Mouse (Mus musculus): Measurements from ENCODE around the gene Prr5l. TPM values are rescaled to one million over a fixed set of nuclear protein-coding genes. Genes with fewer than 3 reads are reported as not detected.
"Not testable (repeated sequence)": the region's sequence is repeated elsewhere in the genome, so short reads cannot be mapped to it uniquely, and the experiment has no call there.

Prr5l gene
- polyA plus RNA-seq, 1 experiment from 2014 or later = 14.2 TPM

DNA sequence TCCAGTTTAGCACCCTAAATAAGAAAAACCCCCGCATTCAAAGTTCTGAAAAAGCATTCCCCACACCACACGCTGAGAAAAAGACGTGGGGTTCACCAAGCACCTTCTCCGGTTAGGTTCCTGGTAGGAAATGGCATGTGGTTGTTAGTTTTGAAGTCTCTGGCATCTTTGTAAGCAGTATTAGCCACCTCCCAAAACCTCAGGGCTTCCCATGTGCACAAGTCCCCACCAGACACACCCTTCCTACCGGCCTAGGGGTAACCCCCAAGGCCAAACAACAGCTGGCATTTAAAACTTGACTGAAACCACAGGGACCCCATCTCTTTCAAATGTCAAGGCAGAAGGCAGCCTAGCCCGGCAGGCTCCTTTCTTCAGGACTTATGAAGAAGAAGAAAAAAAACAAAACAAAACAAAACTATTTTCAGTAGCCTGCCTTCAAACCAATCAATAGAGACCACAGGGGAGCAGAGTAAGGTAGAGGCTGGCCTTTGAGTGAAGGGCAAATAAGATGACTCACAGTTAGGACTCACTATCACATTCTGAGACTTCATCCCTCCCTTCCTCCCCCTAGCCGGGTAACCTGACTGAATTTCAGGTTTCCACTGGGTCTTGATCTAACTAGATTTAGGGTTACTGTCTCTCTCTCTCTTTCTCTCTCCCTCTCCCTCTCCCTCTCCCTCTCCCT, 126.6 kb downstream of the Prr5l start:
- no peaks in the 10 kb centered on the region for H3K36me3 ChIP-seq (ENCODE audit: control insufficient read depth, insufficient read depth, low read length)
- H3K9me3 ChIP-seq (ENCODE audit: control insufficient read depth, low read length) = no peaks in the 10 kb centered on the region
- WGBS = 29% methylated on average over 7 of the region's 7 CpGs
- H3K4me1 ChIP-seq (ENCODE audit: control insufficient read depth, insufficient read depth, low read length) = peaks cover 34% of the 10 kb centered on the region
- no peak overlapping the region for H3K27ac ChIP-seq (replicated peaks; ENCODE audit: low read depth, low read length)
- H3K4me3 ChIP-seq (ENCODE audit: low read depth, low read length) = no peak overlapping the region
- ATAC-seq (ENCODE audit: low read depth) = no peak
- DNase-seq (ENCODE audit: low spot score) = no peak
- no peaks in the 10 kb centered on the region for H3K27me3 ChIP-seq (replicated peaks; ENCODE audit: control insufficient read depth, insufficient read depth, low read length)
- no peak overlapping the region for H3K9ac ChIP-seq (ENCODE audit: low read depth, low read length)
- no peak overlapping the region for H3K4me2 ChIP-seq (ENCODE audit: low read depth, low read length)

DNA sequence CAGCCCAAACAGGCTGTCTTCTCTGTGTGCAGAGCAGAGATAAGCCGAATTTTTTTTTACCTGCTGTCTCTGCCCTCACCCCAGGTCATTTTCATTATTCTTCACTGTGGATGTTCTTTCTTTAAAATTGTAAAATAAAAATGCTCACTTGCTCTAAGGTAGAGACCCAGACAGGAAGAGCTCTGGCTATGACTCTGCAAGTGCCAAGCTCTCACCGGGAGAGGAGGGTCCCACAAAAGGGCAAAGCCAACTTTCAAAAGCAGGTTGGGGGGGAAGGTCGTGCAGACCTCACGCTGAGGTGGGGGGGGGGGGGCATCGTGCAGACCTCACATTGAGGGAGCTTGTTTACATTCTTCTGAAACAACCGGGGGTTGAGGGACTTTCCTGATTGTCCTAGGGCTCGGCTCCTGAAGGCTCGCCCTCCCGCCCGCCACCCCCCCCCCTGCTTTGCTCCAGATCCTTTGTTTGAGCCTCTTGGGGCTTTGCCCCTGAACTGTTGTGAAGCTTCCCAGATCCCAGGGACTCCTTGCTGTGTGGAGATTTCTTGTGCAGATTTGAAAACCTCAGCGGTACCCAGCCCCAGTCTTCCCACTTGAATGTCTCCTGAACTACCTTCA, 127.8 kb downstream of the Prr5l start:
- Histone ChIP-seq H3K4me2 (ENCODE audit: low read depth, low read length) (peak overlapping the region; percentile 49), H3K27me3 (replicated peaks; ENCODE audit: control insufficient read depth, insufficient read depth, low read length) (no peaks in the 10 kb centered on the region), H3K9ac (ENCODE audit: low read depth, low read length) (peak overlapping the region; percentile 48; the same call in 1 of the 2 replicates), H3K9me3 (ENCODE audit: control insufficient read depth, low read length) (no peaks in the 10 kb centered on the region), H3K4me1 (ENCODE audit: control insufficient read depth, insufficient read depth, low read length) (peaks cover 44% of the 10 kb centered on the region), H3K4me3 (ENCODE audit: low read depth, low read length) (peak overlapping the region; percentile 13; the same call in 1 of the 2 replicates), H3K36me3 (ENCODE audit: control insufficient read depth, insufficient read depth, low read length) (no peaks in the 10 kb centered on the region), H3K27ac (replicated peaks; ENCODE audit: low read depth, low read length) (peak overlapping the region; percentile 61)
- 5% methylated on average over 8 of the region's 11 CpGs for WGBS
- no peak; the same call in 1 of the 2 replicates for ATAC-seq (ENCODE audit: low read depth)
- DNase-seq (ENCODE audit: low spot score) = peak; percentile 36

DNA sequence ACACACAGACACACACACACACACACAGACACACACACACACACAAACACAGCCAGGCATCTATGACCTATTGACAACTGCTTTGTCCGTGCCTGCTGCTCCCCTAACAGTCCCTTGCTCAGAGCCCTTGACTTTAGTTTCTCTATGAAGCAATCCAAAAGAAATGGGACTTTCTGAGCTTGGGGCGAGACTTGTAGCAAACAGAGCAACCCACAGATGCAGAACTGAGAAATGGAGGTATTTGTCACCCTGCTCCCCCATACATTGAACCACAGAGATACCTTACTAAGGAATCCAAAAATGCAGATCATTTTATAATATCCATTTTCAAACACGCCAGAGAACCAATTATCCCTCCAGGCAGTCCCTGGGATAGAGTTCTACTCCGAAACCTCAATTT, 128.4 kb downstream of the Prr5l start:
- H3K36me3 ChIP-seq (ENCODE audit: control insufficient read depth, insufficient read depth, low read length) = no peaks in the 10 kb centered on the region
- DNase-seq (ENCODE audit: low spot score) = no peak
- peaks cover 44% of the 10 kb centered on the region for H3K4me1 ChIP-seq (ENCODE audit: control insufficient read depth, insufficient read depth, low read length)
- 25% methylated on average over 4 of the region's 4 CpGs for WGBS
- H3K4me3 ChIP-seq (ENCODE audit: low read depth, low read length) = no peak overlapping the region
- H3K9me3 ChIP-seq (ENCODE audit: control insufficient read depth, low read length) = no peaks in the 10 kb centered on the region
- no peak for ATAC-seq (ENCODE audit: low read depth)
- no peaks in the 10 kb centered on the region for H3K27me3 ChIP-seq (replicated peaks; ENCODE audit: control insufficient read depth, insufficient read depth, low read length)
- H3K9ac ChIP-seq (ENCODE audit: low read depth, low read length) = no peak overlapping the region
- H3K27ac ChIP-seq (replicated peaks; ENCODE audit: low read depth, low read length) = peak overlapping the region; percentile 1; the same call in 1 of the 2 replicates
- H3K4me2 ChIP-seq (ENCODE audit: low read depth, low read length) = peak overlapping the region; percentile 49; the same call in 1 of the 2 replicates

GRCm38 (mm10) chr2:101752979-101753378, 129.8 kb downstream of the Prr5l start:
- no peak for DNase-seq (ENCODE audit: low spot score)
- WGBS = 90% methylated on average over 6 of the region's 6 CpGs
- H3K27me3 ChIP-seq (replicated peaks; ENCODE audit: control insufficient read depth, insufficient read depth, low read length) = no peaks in the 10 kb centered on the region
- H3K4me2 ChIP-seq (ENCODE audit: low read depth, low read length) = no peak overlapping the region
- no peaks in the 10 kb centered on the region for H3K9me3 ChIP-seq (ENCODE audit: control insufficient read depth, low read length)
- no peak overlapping the region for H3K9ac ChIP-seq (ENCODE audit: low read depth, low read length)
- no peaks in the 10 kb centered on the region for H3K36me3 ChIP-seq (ENCODE audit: control insufficient read depth, insufficient read depth, low read length)
- H3K4me3 ChIP-seq (ENCODE audit: low read depth, low read length) = no peak overlapping the region
- no peak for ATAC-seq (ENCODE audit: low read depth)
- H3K4me1 ChIP-seq (ENCODE audit: control insufficient read depth, insufficient read depth, low read length) = peaks cover 44% of the 10 kb centered on the region
- no peak overlapping the region for H3K27ac ChIP-seq (replicated peaks; ENCODE audit: low read depth, low read length)

DNA sequence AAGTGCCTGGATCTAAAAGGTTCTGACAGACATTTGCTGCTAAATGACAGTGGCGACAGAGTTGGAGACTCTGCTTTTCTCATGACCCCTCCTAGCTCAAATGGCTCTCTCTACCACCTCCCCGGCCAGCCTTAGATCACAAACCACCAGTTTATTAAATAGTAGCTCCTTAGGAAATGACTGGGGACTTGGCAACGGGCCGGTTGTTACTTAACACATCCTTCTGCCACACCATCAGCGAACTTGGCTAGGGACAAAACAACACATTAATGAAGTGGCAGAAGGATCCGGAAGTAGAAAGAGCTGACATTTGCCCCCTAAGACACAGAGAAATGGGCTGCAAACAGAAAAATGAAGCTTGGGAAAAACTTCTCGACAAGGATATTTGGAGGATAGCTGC, 130.4 kb downstream of the Prr5l start:
- Histone ChIP-seq H3K36me3 (ENCODE audit: control insufficient read depth, insufficient read depth, low read length) (no peaks in the 10 kb centered on the region), H3K27ac (replicated peaks; ENCODE audit: low read depth, low read length) (no peak overlapping the region), H3K4me3 (ENCODE audit: low read depth, low read length) (no peak overlapping the region), H3K27me3 (replicated peaks; ENCODE audit: control insufficient read depth, insufficient read depth, low read length) (no peaks in the 10 kb centered on the region), H3K9ac (ENCODE audit: low read depth, low read length) (no peak overlapping the region), H3K9me3 (ENCODE audit: control insufficient read depth, low read length) (no peaks in the 10 kb centered on the region), H3K4me1 (ENCODE audit: control insufficient read depth, insufficient read depth, low read length) (peaks cover 44% of the 10 kb centered on the region), H3K4me2 (ENCODE audit: low read depth, low read length) (no peak overlapping the region)
- WGBS = 66% methylated on average over 7 of the region's 7 CpGs
- ATAC-seq (ENCODE audit: low read depth) (no peak), DNase-seq (ENCODE audit: low spot score) (no peak)

- H3K4me1 ChIP-seq (ENCODE audit: control insufficient read depth, insufficient read depth, low read length) = peaks cover 43% of the 10 kb centered on the region
- peak; percentile 84 for DNase-seq (ENCODE audit: low spot score)
- peak; percentile 91 for ATAC-seq (ENCODE audit: low read depth)
Observed at GRCm38 (mm10) chr2:101751236-101751922, 131.4 kb downstream of the Prr5l start.

DNA sequence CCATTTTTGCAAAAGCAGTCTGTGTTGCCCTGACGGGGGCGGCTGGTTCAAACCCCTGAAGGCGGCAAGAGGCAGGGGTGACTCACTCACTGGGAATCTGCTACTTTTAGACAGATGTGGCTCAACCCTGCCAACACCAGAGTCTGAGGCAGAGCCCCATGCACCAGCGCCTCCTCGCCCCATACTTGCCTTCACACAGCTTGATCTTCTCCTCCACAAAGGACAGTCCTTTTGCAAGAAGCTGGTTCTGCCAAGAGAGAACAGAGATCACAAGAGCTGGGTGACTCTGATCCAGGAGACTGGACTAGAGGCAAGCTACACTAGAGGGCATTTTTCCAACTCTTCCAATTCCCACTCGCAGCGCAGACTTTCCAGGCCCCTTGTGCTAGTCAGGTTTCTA, 136.3 kb downstream of the Prr5l start:
- peaks cover 13% of the 10 kb centered on the region for H3K4me1 ChIP-seq (ENCODE audit: control insufficient read depth, insufficient read depth, low read length)
- no peak overlapping the region for H3K4me3 ChIP-seq (ENCODE audit: low read depth, low read length)
- no peaks in the 10 kb centered on the region for H3K36me3 ChIP-seq (ENCODE audit: control insufficient read depth, insufficient read depth, low read length)
- H3K27me3 ChIP-seq (replicated peaks; ENCODE audit: control insufficient read depth, insufficient read depth, low read length) = no peaks in the 10 kb centered on the region
- H3K9ac ChIP-seq (ENCODE audit: low read depth, low read length) = no peak overlapping the region
- H3K27ac ChIP-seq (replicated peaks; ENCODE audit: low read depth, low read length) = no peak overlapping the region
- WGBS = 86% methylated on average over 7 of the region's 7 CpGs
- H3K4me2 ChIP-seq (ENCODE audit: low read depth, low read length) = no peak overlapping the region
- ATAC-seq (ENCODE audit: low read depth) (no peak), DNase-seq (ENCODE audit: low spot score) (no peak)
- H3K9me3 ChIP-seq (ENCODE audit: control insufficient read depth, low read length) = no peaks in the 10 kb centered on the region

More at GRCm38 (mm10) chr2:101751236-101751922, 131.4 kb downstream of the Prr5l start:
- H3K4me2 ChIP-seq (ENCODE audit: low read depth, low read length) = peak overlapping the region; percentile 6
- no peak overlapping the region for H3K9ac ChIP-seq (ENCODE audit: low read depth, low read length)
- H3K27me3 ChIP-seq (replicated peaks; ENCODE audit: control insufficient read depth, insufficient read depth, low read length) = no peaks in the 10 kb centered on the region
- 23% methylated on average over 4 of the region's 4 CpGs for WGBS
- H3K9me3 ChIP-seq (ENCODE audit: control insufficient read depth, low read length) = no peaks in the 10 kb centered on the region
- H3K27ac ChIP-seq (replicated peaks; ENCODE audit: low read depth, low read length) = peak overlapping the region; percentile 55
- H3K36me3 ChIP-seq (ENCODE audit: control insufficient read depth, insufficient read depth, low read length) = no peaks in the 10 kb centered on the region
- no peak overlapping the region for H3K4me3 ChIP-seq (ENCODE audit: low read depth, low read length)

- H3K4me3 ChIP-seq (ENCODE audit: low read depth, low read length); H3K4me2 ChIP-seq (ENCODE audit: low read depth, low read length); H3K36me3 ChIP-seq (ENCODE audit: control insufficient read depth, insufficient read depth, low read length); H3K9ac ChIP-seq (ENCODE audit: low read depth, low read length); ATAC-seq (ENCODE audit: low read depth); H3K9me3 ChIP-seq (ENCODE audit: control insufficient read depth, low read length); DNase-seq (ENCODE audit: low spot score); H3K4me1 ChIP-seq (ENCODE audit: control insufficient read depth, insufficient read depth, low read length); H3K27me3 ChIP-seq (replicated peaks; ENCODE audit: control insufficient read depth, insufficient read depth, low read length); H3K27ac ChIP-seq (replicated peaks; ENCODE audit: low read depth, low read length): not testable (repeated sequence)
- WGBS = 69% methylated on average over 2 of the region's 2 CpGs
Observed at GRCm38 (mm10) chr2:101745656-101746055, 137.2 kb downstream of the Prr5l start.

Data from embryonic facial prominence, embryonic 14.5 days (tissue).